Mouse (Mus musculus) hematopoietic stem cell, adult 5-6 weeks (primary cell): ENCODE data around the gene D330045A20Rik. TPM values are rescaled to one million over a fixed set of nuclear protein-coding genes. Genes with fewer than 3 reads are reported as not detected.
"Not testable (repeated sequence)": the region's sequence is repeated elsewhere in the genome, so short reads cannot be mapped to it uniquely, and the experiment has no call there.

Source experiments
- ATAC-seq, 2 experiments: fragments of 125-278 bp in 1 of 2; replicated peaks in 1 of 2; 2 replicates each; pipeline ENCODE4 v1.8.0; 2016 to 2017; ENCODE audit warnings: inconsistent platforms in 2 of 2, mild to moderate bottlenecking in 2 of 2, moderate number of reproducible peaks in 2 of 2, low read depth in 1 of 2, moderate TSS enrichment in 1 of 2; ENCODE audit not compliant: low FRiP score in 2 of 2, poor library complexity in 2 of 2, severe bottlenecking in 2 of 2, insufficient read depth in 1 of 2, low TSS enrichment in 1 of 2
- total RNA-seq: library from RNA; stranded (forward); fragments of 172-1452, 232-1000 nt; gene quantifications from 2 replicates; pipeline ENCODE4 v1.2.3, GENCODE M21; 2017

D330045A20Rik gene
- total RNA-seq, result 1.3 and 2.2 TPM in 2 replicates

GRCm38 (mm10) chrX:139480022-139480894, at the start of gene D330045A20Rik:
Gene D330045A20Rik, plus strand, starts transcription at chrX:139480367.
- peak; percentile 62 to 73; a peak in 3 of 4 replicates for ATAC-seq

GRCm38 (mm10) chrX:139432550-139432949, 47.6 kb upstream of the D330045A20Rik start:
- ATAC-seq, result peak; percentile 95 to 99

- ATAC-seq, result no peak
Observed at GRCm38 (mm10) chrX:139435202-139435601, 45.0 kb upstream of the D330045A20Rik start.

- ATAC-seq, result not testable (repeated sequence)
Observed at GRCm38 (mm10) chrX:139441057-139441456, 39.1 kb upstream of the D330045A20Rik start.

GRCm38 (mm10) chrX:139456812-139457211, 23.4 kb upstream of the D330045A20Rik start:
- no peak for ATAC-seq

GRCm38 (mm10) chrX:139482083-139482482, 1.9 kb downstream of the D330045A20Rik start:
- no peak for ATAC-seq

- no peak for ATAC-seq
Observed at GRCm38 (mm10) chrX:139484974-139485373, 4.8 kb downstream of the D330045A20Rik start.

- ATAC-seq, result no peak
Observed at GRCm38 (mm10) chrX:139516156-139516555, 36.0 kb downstream of the D330045A20Rik start.

GRCm38 (mm10) chrX:139519251-139519650, 39.1 kb downstream of the D330045A20Rik start:
- no peak for ATAC-seq

- no peak for ATAC-seq
Observed at GRCm38 (mm10) chrX:139524303-139525091, 44.3 kb downstream of the D330045A20Rik start.

- no peak for ATAC-seq
Observed at GRCm38 (mm10) chrX:139525724-139526123, 45.6 kb downstream of the D330045A20Rik start.

- no peak for ATAC-seq
Observed at GRCm38 (mm10) chrX:139526984-139527383, 46.8 kb downstream of the D330045A20Rik start.

- ATAC-seq, result no peak
Observed at GRCm38 (mm10) chrX:139529678-139530077, 49.5 kb downstream of the D330045A20Rik start.

- ATAC-seq, result no peak
Observed at GRCm38 (mm10) chrX:139532293-139532692, 52.1 kb downstream of the D330045A20Rik start.

- ATAC-seq, result no peak
Observed at GRCm38 (mm10) chrX:139537641-139538397, 57.7 kb downstream of the D330045A20Rik start.

GRCm38 (mm10) chrX:139543726-139544125, 63.6 kb downstream of the D330045A20Rik start:
- no peak for ATAC-seq

GRCm38 (mm10) chrX:139550456-139550855, 70.3 kb downstream of the D330045A20Rik start:
- ATAC-seq, result peak in 1 of 2 experiments; percentile 71; a peak in 2 of 4 replicates
